Mouse (Mus musculus) forebrain, postnatal 0 days (tissue): ENCODE results near the gene C330007P06Rik. TPM values are rescaled to one million over a fixed set of nuclear protein-coding genes. Genes with fewer than 3 reads are reported as not detected.

Experiments used
- ATAC-seq: fragments of 200-750 bp; cut with Nextera tagmentation; 2 replicates; pipeline ENCODE4 v1.8.0; 2017; ENCODE audit warnings: mild to moderate bottlenecking, moderate library complexity
- DNase-seq: peaks from one replicate; pipeline ENCODE4 v3.0.0-alpha.2; 2015
- H3K27ac ChIP-seq: fragments of 300-500 bp; sonication (generic); 2 replicates; pipeline ENCODE4 v1.5.1; 2014; ENCODE audit warnings: low read depth, mild to moderate bottlenecking, antibody characterized with exemption, low read length, moderate library complexity, mixed read lengths
- H3K27me3 ChIP-seq: fragments of 300-500 bp; sonication (generic); 2 replicates; pipeline ENCODE4 v1.6.1; 2014; ENCODE audit warnings: mild to moderate bottlenecking, low read length, mixed read lengths; ENCODE audit not compliant: insufficient read depth
- H3K36me3 ChIP-seq: fragments of 300-500 bp; sonication (generic); 2 replicates; pipeline ENCODE4 v1.6.1; 2014; ENCODE audit warnings: mild to moderate bottlenecking, moderate library complexity; ENCODE audit not compliant: insufficient read depth
- H3K4me1 ChIP-seq: fragments of 300-500 bp; sonication (generic); 2 replicates; pipeline ENCODE4 v1.6.1; 2014; ENCODE audit warnings: antibody characterized with exemption; ENCODE audit not compliant: insufficient read depth
- H3K4me2 ChIP-seq: fragments of 300-500 bp; sonication (generic); 2 replicates; pipeline ENCODE4 v1.6.1; 2014; ENCODE audit warnings: low read depth, mild to moderate bottlenecking, moderate library complexity
- H3K4me3 ChIP-seq: fragments of 300-500 bp; sonication (generic); 2 replicates; pipeline ENCODE4 v1.5.1; 2014; ENCODE audit warnings: low read depth, low read length, mixed read lengths
- H3K9ac ChIP-seq: fragments of 300-500 bp; sonication (generic); 2 replicates; pipeline ENCODE4 v1.6.1; 2014; ENCODE audit warnings: mild to moderate bottlenecking
- H3K9me3 ChIP-seq: fragments of 300-500 bp; sonication (generic); 2 replicates; pipeline ENCODE4 v1.6.1; 2016; ENCODE audit warnings: low read length
- CTCF ChIP-seq: sonication (generic); IDR thresholded peaks from 2 replicates; pipeline ENCODE4 v1.5.1; 2016; ENCODE audit warnings: antibody characterized with exemption, control low read depth, low read depth
- WGBS: fragments of 180-500 bp; shearing (Covaris S2); extraction: QIAGEN DNeasy Blood & Tissue Kit; methylation state at CpG from one replicate; pipeline ENCODE4 v1.1.7; 2014; 5-methylcytosine and 5-hydroxymethylcytosine counted together
- polyA plus RNA-seq: library from polyadenylated mRNA; unstranded; fragments of >200 nt; fragmentation: Nextera tagmentation; extraction: Ambion mirVana; gene quantifications from 2 replicates; pipeline ENCODE4 v1.2.1, GENCODE M21; 2015
- total RNA-seq: library from RNA; depleted of rRNA; stranded (reverse); fragments of >200 nt; gene quantifications from 2 replicates; pipeline ENCODE4 v1.2.3, GENCODE M21; 2014

C330007P06Rik gene
- total and polyA plus RNA-seq, 2 experiments from 2014 or later, result 20.8 to 36.1 TPM

DNA sequence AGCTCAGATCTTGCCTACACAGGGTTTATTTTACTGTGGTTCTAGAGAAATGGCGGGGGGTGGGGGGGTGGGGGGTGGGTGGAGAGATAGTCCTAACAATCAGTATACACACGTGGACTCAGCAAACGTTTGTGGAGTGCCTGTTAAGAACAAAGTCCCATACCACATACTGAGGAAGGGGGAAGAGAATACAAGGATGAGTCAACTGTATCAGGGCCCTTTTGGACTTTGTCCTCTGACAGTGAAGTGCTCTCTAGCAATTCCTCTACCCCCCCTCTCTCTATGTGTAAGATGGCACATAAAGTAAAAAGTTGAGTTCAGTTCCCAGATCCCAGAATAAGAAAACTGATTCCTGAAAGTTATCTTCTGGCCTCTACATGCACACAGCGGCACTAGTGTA lies 54.3 kb downstream of the C330007P06Rik start:
- H3K4me1 ChIP-seq, result no peaks in the 10 kb centered on the region
- H3K9me3 ChIP-seq, result no peaks in the 10 kb centered on the region
- WGBS, result 52% methylated on average over 4 of the region's 4 CpGs
- H3K4me3 ChIP-seq, result no peak overlapping the region
- TF ChIP-seq CTCF, result no peak
- no peak for ATAC-seq
- H3K9ac ChIP-seq, result no peak overlapping the region
- no peaks in the 10 kb centered on the region for H3K36me3 ChIP-seq
- H3K27ac ChIP-seq, result no peak overlapping the region
- H3K27me3 ChIP-seq, result no peaks in the 10 kb centered on the region
- no peak overlapping the region for H3K4me2 ChIP-seq
- DNase-seq, result no peak

DNA sequence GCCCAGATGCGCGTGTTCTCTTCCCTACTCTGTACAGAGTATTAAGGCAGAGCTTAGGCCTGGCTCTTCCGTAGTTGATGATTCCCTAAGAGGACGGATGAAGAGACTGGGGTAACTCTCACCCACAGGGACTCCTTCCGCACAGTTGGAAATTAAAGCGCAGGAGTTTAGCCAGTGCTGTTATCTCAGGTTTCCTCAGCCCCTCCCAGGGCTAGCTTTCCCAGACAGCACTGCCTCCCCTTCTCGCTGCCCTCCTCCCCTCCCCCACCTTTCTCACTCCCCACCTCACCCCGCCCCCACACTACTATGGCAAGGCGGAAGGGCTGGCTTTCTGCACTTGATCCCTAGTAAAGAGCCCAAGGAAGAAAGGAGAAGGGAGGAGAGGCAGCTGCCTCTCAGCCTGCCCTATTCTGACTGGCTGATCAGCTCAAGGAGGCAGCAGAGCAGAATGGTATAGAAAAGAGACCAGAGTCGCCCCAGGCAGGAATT lies 56.9 kb downstream of the C330007P06Rik start:
- DNase-seq, result peak; percentile 34
- no peaks in the 10 kb centered on the region for H3K9me3 ChIP-seq
- peak; percentile 75 for ATAC-seq
- 19% methylated on average over 10 of the region's 10 CpGs for WGBS
- no peaks in the 10 kb centered on the region for H3K4me1 ChIP-seq
- H3K9ac ChIP-seq, result peak overlapping the region; percentile 37; the same call in 1 of the 2 replicates
- H3K36me3 ChIP-seq, result no peaks in the 10 kb centered on the region
- H3K27me3 ChIP-seq, result no peaks in the 10 kb centered on the region
- H3K27ac ChIP-seq, result peak overlapping the region; percentile 50; the same call in 1 of the 2 replicates
- H3K4me2 ChIP-seq, result peak overlapping the region; percentile 40
- no peak for TF ChIP-seq CTCF
- H3K4me3 ChIP-seq, result peak overlapping the region; percentile 14; the same call in 1 of the 2 replicates

DNA sequence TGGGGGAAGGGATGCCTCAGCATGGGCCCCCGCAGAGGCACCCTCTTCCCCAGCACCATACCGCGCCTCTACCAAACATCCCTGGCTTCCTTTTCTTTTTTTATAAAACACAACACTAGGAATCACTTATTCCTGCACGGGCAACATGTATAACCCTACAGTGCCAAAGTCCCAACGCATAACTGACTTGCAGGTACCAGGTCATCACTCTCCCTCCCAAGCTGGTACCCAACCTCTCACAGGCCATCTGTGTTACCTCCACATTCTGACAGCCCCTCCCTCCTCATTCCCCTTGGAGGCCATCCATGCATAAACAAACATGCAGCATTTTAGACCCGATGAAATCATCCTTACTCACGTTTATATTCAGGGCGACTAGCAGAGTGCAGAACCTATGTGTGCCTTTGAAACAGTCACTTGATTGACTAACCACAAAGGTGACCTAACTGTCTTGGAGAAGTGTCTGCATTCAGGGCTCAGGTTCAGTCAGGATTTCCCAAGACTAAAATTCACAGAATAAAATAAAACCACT lies 57.5 kb downstream of the C330007P06Rik start:
- DNase-seq, result no peak
- Histone ChIP-seq H3K9ac (no peak overlapping the region), H3K9me3 (no peaks in the 10 kb centered on the region), H3K4me2 (0 out of 2 replicates have a peak overlapping the region, but pooled peaks have one; percentile 40), H3K4me1 (no peaks in the 10 kb centered on the region), H3K36me3 (no peaks in the 10 kb centered on the region), H3K27ac (no peak overlapping the region), H3K27me3 (no peaks in the 10 kb centered on the region), H3K4me3 (no peak overlapping the region)
- 38% methylated on average over 8 of the region's 8 CpGs for WGBS
- no peak for TF ChIP-seq CTCF
- peak; percentile 36 for ATAC-seq

DNA sequence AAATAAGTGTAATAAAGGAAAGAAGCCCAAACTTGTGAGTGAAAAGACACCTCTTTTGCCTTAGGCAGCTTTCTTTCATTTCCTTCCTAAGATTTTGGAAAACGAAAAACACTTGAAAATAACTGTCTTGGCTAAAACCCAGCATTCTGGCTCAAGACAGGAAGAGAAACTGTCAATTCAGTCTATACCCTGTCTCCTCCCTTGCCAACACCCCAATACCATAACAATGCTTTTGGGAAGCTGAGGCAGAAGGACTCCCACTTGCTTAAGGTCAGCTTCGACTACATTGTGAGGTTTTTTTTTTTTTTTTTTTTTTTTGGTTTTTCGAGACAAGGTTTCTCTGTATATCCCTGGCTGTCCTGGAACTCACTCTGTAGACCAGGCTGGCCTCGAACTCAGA lies 58.5 kb downstream of the C330007P06Rik start:
- Histone ChIP-seq H3K9ac (no peak overlapping the region), H3K27me3 (no peaks in the 10 kb centered on the region), H3K36me3 (no peaks in the 10 kb centered on the region), H3K4me1 (no peaks in the 10 kb centered on the region), H3K4me2 (no peak overlapping the region), H3K9me3 (no peaks in the 10 kb centered on the region), H3K27ac (no peak overlapping the region), H3K4me3 (no peak overlapping the region)
- no peak for DNase-seq
- no peak for ATAC-seq
- no peak for TF ChIP-seq CTCF
- WGBS, result 59% methylated on average over 2 of the region's 4 CpGs

DNA sequence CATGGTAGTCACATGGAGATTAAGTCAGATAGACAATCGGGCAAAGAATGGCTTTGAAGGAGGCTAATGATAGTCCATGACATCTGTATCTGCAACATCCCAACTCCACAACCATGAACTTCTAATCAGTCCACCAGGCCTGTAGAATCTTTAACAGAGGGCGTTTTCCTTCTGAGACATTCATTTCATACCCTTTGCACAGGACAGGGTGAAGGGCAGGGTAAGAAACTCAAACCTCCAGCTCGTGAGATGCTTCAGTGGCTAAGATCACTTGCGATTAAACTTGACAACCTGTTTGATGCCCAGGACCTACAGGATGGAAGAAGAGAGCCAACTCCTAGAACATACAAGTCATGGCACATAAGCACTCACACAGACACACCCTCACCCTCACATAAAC lies 58.9 kb downstream of the C330007P06Rik start:
- Histone ChIP-seq H3K4me2 (no peak overlapping the region), H3K4me1 (no peaks in the 10 kb centered on the region), H3K4me3 (no peak overlapping the region), H3K36me3 (no peaks in the 10 kb centered on the region), H3K27ac (no peak overlapping the region), H3K9ac (no peak overlapping the region), H3K27me3 (no peaks in the 10 kb centered on the region), H3K9me3 (no peaks in the 10 kb centered on the region)
- TF ChIP-seq CTCF, result no peak
- ATAC-seq, result no peak
- no peak for DNase-seq
- 90% methylated on average over 4 of the region's 4 CpGs for WGBS

DNA sequence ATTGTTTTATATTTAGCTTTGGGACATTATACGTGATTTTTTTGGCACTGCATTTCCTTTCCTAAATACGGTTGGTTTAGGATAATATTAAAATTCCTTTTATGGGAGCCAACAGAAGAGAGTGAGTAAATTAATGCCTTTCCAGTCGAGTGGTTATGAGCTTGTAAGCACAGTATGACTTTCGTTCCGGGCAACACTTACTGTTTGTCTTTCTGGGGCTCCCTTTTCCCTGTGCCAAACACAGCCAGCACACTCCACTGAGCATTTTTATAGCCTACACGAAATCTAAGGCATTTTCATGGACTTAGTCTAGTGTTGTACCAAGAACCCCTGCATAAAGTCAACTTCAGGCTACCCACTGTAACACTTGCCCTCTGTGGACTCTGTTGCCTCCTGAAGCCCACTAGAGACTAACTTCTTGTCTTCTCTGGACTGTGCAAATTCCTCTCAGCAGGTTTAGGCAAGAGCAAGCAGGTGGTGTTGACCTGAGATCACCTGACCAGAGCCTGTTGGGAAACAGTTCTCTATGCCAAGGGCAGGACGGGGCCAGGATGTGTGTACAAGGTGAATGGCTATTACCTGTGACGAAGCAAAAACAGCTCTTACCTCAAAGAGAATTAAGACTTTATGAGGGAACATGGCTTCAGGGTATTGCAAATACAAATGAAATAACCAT lies 59.6 kb downstream of the C330007P06Rik start:
- no peak overlapping the region for H3K4me3 ChIP-seq
- 73% methylated on average over 8 of the region's 8 CpGs for WGBS
- no peak for TF ChIP-seq CTCF

DNA sequence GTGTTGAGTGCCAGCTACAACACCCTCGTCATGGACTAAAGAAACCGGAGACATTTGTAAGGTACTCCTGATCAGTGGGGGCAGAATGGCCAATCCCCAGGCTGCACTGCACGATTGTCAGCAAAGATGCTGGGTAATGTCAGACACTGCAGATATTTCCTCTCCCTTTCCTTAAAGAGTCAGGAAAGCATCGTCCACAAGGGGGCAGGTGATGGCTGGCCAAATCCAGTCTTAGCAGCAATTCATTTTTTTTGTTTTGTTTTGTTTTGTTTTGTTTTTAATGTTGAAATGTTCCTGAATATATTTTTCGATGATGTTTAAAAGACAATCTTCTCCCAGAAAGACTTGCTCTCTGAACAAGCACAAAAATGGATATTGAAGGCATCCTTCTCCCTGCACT lies 62.5 kb downstream of the C330007P06Rik start:
- Histone ChIP-seq H3K4me1 (no peaks in the 10 kb centered on the region), H3K4me2 (no peak overlapping the region), H3K4me3 (no peak overlapping the region), H3K27ac (no peak overlapping the region), H3K36me3 (no peaks in the 10 kb centered on the region), H3K9me3 (no peaks in the 10 kb centered on the region), H3K9ac (no peak overlapping the region), H3K27me3 (no peaks in the 10 kb centered on the region)
- peak; percentile 68 for TF ChIP-seq CTCF
- 43% methylated on average over 5 of the region's 5 CpGs for WGBS
- DNase-seq (peak; percentile 35), ATAC-seq (no peak)

More for the DNA sequence above, 59.6 kb downstream of the C330007P06Rik start:
- ATAC-seq (no peak), DNase-seq (no peak)
- no peak overlapping the region for H3K9ac ChIP-seq
- no peak overlapping the region for H3K4me2 ChIP-seq
- no peaks in the 10 kb centered on the region for H3K27me3 ChIP-seq
- H3K27ac ChIP-seq, result no peak overlapping the region
- no peaks in the 10 kb centered on the region for H3K9me3 ChIP-seq
- no peaks in the 10 kb centered on the region for H3K4me1 ChIP-seq
- H3K36me3 ChIP-seq, result no peaks in the 10 kb centered on the region
